Mouse (Mus musculus): ENCODE results near the gene Mcemp1.

Mcemp1 gene

DNA sequence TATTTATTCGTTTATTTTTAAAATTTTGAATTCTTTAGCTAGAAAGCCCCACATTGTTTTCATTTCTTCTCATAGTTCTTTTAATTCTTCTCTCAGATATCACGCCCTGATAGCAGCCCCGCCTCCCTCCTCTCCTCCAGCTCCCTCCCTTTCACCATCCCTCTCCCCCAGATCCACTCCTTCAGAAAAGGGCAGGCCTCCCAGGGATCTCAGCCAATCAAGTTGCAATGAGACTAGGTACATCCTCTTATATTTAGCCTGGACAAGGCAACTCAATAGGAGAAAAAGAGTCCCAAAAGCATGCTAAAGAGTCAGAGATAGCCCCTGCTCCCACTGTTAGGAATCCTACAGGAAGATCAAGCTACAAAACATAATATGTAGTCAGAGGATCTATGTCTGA, 9.1 kb downstream of the Mcemp1 start:
- DNase-seq, result no peak

DNA sequence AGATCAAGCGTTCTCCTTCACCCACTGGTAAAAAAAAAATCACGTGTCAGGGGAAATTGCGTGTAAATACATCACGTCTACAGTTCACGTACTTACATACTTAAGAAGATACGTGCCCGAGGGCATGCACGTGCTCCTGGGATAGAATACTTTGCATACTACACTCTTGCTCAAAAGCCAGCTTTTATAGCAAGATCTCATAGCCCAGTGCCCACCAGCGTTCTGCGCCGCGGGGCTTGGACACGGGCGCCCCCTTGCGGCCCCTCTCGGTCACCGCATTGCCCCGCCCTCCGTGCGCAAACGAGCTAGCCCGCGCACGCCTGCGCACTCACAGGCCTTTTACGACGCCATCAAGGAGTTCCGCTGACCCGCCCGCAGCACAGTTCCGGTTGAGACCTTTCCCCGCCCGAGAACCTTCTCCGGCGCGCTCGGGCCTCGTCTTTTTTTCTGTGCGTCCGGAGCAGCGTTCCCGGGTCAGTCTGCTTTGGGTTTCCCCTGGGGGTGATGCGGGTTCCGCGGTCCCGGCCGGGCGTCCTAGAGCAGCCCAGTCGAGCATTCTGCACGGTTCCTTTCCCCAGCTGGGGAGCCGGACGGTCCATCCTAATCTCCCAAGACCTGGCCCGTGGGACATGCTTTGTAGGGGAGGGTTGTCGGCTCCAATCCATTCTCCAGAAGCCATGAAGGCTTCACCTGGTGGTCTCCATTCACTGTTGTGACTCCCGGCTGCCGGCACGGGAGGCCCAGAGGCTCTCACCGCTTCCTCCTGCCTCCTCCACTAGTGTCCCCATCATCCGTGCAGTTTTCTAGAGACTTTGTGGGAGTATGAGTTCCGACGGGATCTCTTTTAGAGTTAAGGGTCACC, 10.8 kb downstream of the Mcemp1 start, which contains the start of gene Trappc5:
Gene Trappc5, plus strand, starts transcription at position 169 of the 862 bp plus-strand sequence.
- peak; percentile 95 for DNase-seq

DNA sequence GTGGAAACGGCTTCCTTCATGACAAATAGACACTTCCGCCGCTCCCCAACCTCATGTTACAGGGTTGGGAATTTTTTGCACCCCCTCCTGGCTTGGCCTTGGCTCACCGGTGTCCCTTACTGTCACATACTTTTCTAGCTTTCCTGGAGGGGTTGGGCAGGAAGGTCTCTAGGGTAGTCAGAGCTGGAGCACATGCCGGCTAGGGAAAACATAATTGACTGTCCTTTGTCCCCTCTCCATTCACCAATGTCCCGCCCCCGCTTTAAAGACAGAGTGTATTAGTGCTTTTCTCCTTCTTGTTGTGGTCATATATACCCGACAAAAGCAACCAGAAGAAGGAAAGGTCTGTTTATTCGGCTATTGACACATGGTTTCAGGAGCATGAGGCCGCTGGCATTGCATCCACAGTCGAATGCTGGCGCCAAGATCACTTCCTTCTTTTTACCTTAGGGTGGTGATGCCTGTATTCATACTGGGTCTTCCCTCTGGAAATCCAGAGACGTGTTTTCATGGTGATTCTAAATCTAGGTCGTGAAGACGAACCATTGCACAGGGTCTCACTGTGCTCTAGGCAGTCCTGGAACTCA, 11.5 kb downstream of the Mcemp1 start:
- peak; percentile 41 for DNase-seq

- DNase-seq, result no peak
These were observed 13.3 kb downstream of the Mcemp1 start for GRCm38 (mm10) chr8:3678831-3679230.

GRCm38 (mm10) chr8:3679236-3679635, 13.7 kb downstream of the Mcemp1 start:
- peak; percentile 73 for DNase-seq

DNA sequence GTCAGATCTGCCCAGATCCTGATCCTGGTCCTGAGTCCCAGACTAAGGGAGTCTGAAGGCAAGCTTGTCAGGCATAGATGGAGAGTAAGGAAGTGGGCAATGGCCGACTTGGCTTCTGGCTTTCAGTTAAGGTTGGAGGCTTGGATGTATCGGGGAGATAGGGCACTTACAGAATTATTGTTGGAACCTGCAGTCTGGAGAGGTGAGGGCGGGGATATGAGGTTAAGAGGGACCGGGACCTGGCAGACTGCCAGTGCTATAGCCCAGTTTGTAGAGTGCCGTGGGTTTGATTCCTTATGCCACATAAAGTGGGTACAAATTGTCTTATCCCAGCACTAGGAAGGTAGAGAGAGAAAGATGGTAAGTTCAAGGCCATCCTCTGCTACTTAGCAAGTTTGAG, 14.1 kb downstream of the Mcemp1 start:
- DNase-seq, result peak; percentile 56

- DNase-seq, result no peak
These were observed 16.9 kb downstream of the Mcemp1 start for GRCm38 (mm10) chr8:3682435-3682834.

- DNase-seq, result peak; percentile 90
These were observed 18.0 kb downstream of the Mcemp1 start for GRCm38 (mm10) chr8:3683408-3684176.

GRCm38 (mm10) chr8:3684530-3684929, 19.0 kb downstream of the Mcemp1 start:
- no peak for DNase-seq

GRCm38 (mm10) chr8:3685422-3685821, 19.9 kb downstream of the Mcemp1 start:
- no peak for DNase-seq

DNA sequence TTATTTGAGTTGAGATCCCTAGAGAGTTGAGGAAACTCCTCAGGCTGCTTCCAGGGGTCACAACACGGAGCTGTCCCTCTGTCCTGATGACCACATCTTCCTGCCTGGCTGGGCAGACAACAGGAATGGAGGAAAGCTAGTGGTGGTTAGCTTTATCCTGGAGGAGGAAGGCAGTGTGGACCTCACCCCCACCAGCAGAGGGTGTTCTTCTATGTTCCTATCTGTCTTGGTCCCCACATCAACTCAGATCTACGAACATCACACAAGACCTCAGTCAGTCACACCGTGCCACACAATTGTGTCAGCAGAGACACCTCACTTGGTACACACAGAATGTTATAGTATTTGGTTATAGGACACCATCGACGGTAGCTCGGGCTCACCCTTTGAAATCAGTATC, 22.0 kb downstream of the Mcemp1 start:
- DNase-seq, result no peak

- DNase-seq, result no peak
These were observed 25.2 kb downstream of the Mcemp1 start for GRCm38 (mm10) chr8:3690774-3691173.

GRCm38 (mm10) chr8:3694121-3694520, 28.6 kb downstream of the Mcemp1 start, which contains the start of gene Fcer2a:
Gene Fcer2a (minus strand): TSS chr8:3694175.
- no peak for DNase-seq

DNA sequence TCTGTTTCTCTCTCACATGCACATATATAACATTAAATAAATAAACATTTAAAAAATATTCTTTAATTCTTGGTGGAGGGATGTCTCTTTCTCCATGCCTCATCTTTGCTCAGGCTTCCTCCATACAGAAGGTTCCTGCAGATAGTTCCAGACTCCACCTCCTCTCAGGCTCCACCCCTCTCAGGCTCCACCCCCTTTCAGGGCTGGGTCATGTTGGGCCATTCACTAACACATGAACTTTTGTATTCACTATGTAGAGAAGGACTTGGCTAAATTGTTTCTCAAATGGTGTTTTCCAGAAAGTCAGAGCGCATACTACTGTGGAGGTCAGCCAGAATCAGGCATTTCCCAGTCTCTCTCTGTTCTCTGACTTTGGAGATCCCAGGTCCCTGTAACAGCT, 35.9 kb downstream of the Mcemp1 start:
- DNase-seq, result no peak

DNA sequence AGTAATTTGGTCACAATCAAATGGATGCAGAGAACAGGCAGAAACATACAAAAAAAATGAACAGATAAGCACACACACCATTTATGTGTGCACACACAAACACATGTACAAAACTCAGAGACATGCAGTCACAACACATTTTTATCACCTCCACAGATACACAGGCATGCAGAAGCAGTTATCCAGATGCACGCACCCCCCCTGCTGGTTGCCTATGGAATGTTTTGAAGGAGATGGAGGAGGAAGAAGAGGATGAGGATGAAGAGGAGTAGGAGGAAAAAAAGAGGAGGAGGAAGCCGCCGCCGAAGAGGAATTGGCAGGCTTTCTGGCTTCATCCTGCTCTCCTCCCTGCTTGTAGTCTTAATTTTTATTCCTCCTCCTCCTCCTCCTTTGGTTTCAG, 40.2 kb downstream of the Mcemp1 start:
- DNase-seq, result no peak

DNA sequence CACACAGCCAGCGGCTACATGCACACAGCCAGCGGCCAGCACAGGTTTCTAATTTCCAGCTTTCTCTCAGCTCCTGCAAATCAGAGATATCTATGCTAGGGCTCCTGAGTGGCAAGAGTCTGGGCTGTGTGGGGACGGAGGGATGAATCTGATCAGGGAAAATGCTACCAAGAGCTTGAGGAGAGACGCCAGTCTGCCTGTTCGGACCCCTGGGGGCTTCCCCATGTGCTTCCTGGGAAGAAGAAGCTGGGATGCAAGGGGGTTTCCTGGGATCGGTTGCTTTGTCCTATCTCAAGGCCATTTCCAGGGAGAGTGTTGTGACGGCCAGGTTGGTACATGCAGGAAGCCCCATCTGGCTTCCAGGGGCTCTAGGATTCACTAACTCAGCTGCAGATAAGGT, 42.1 kb downstream of the Mcemp1 start:
- DNase-seq, result no peak

GRCm38 (mm10) chr8:3710312-3710711, 44.8 kb downstream of the Mcemp1 start:
- no peak for DNase-seq

- DNase-seq, result no peak
These were observed 46.1 kb downstream of the Mcemp1 start for GRCm38 (mm10) chr8:3711646-3712045.

GRCm38 (mm10) chr8:3717321-3717954, 51.9 kb downstream of the Mcemp1 start:
- DNase-seq, result no peak

DNA sequence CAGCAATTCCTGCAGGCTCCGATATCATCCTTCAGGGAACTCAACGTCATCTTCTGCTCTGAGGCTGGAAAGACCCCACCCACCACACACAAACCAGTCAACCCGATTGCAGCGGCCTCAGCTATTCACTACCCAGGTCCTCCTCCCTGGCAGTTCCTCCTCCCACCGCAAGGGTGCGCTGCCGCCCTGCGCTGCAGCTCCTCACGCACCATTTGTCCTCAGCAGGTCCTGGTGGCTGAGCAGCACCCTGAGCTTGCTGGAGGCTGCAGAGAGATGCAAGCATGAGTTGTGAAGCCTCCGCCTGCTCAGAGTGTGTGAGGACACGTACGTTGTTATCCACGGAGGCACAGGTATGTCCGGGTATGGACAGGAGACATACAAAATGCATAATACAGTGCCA, 53.0 kb downstream of the Mcemp1 start:
- peak; percentile 38 for DNase-seq
